Mouse (Mus musculus): ENCODE measurements at regions not wholly inside any gene's neighbourhood (a gene's known extent, or its start where the extent isn't known, plus 50 kb on each side); places are given as distances from the start of the nearest gene placed in this dataset.

GRCm38 (mm10) chr2:71667746-71668145 lies 77.7 kb upstream of the Itga6 start:
- TF ChIP-seq ZC3H11A (IDR thresholded peaks at IDR 0.05; ENCODE audit: borderline replicate concordance, low read depth, low read length) (no peak), HCFC1 (IDR thresholded peaks at IDR 0.05; ENCODE audit: borderline replicate concordance, insufficient read depth, low read length) (no peak), CHD2 (IDR thresholded peaks at IDR 0.05; ENCODE audit: low read depth, low read length) (no peak), ZNF384 (IDR thresholded peaks at IDR 0.05; ENCODE audit: low read depth, low read length) (no peak)

Measured in ES-E14 (cell line).